Mouse (Mus musculus) thymus, postnatal 14 days (tissue): ENCODE measurements around the gene Dhx8.
A peak's percentile ranks its signal among the peaks of the same experiment; 100 is the strongest.

Source experiments
- DNase-seq: peaks from one replicate; pipeline ENCODE4 v3.0.0; 2021

Dhx8 gene

DNA sequence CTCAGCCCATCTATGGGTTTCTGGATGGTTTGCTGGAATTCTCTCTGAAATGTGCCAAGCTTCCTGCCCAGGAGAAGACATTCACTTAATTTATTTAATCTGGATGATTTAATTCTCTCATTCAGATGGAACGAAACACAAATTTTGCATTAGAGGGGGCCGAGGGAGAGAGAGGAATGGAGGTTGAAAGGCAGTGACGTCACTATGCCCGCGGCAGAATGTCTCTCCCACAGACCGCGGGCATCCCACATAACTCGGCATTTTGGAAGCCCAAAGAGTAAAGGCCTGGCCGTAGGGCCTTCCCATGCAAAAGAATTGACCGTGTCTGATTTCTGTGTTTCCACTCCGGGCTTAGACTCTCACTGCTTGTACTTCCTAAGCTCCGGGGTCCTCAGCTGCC is 74.0 kb downstream of the Dhx8 start:
- no peak for DNase-seq

DNA sequence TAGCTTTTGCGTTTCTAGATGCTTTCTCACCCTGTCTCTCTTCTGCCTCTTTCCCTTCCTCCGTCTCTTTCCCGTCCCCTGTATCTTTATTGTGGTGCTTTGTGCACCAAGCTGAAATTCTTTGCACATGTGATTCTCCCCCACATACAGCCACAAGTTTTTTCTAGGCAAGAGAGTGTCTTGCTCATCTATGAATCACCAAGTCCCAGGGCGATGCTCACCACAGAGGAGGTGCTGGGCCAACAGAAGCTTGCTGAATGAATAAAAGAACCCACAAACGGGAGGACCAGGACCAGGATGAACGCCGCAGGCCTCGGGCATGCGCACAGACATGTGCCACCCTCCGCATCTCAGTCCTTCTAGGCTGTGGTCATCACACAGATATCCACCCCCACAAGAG is 74.5 kb downstream of the Dhx8 start:
- no peak for DNase-seq

DNA sequence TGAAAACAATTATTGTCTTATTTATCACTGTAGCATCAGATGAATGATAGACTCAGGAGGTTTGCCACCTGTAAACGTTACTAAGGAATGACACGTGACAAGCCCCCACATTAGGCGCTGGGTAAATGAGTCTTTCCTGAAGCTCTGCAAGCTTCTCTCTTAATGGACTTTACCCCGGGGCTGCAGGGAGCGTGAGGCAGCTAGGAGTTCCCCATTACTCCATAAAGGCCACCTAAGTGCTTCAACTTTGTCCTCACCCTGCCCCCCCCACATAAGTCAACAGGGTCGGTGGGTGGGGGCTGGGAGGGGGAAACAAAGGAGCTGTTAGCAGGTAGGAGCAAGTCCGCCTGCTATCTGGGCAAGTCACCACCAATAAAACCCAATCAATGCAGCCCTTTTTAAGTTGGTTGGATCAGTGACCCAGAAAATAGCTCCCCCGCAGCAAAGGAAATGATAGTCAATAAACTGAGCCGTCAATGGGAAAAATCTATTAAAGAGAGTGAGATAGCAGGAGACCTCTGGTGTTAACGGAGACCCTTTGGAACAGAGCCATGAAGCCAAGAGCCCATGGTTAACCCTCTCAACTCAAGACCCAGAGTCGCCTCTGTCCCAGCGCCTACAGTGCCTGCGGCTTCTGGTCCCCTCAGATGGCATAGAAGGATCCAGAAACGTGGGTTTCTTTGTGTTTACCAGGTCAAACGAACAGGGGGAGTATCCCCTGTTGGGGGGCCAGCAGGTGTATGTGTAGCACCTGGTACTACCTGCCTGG is 76.5 kb downstream of the Dhx8 start:
- no peak for DNase-seq

DNA sequence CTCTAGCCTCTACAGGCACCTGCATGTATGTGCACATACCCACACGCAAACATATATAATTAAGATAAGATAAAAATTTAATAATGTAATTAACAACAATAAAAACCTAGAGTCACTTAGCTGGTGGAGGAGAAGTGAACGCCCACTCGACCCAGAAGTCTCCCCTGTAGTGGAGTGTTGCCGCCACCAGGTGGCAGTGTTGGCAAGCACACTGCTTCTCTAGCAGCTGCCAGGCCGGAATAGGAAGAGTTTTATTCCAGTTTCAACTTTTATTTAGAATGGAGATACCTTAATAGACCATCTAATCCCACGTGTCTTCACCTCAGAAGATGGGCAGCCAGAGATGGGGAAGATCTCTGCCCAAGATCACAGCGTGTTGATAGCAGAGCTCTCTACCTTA is 80.5 kb downstream of the Dhx8 start:
- peak; percentile 75 for DNase-seq

DNA sequence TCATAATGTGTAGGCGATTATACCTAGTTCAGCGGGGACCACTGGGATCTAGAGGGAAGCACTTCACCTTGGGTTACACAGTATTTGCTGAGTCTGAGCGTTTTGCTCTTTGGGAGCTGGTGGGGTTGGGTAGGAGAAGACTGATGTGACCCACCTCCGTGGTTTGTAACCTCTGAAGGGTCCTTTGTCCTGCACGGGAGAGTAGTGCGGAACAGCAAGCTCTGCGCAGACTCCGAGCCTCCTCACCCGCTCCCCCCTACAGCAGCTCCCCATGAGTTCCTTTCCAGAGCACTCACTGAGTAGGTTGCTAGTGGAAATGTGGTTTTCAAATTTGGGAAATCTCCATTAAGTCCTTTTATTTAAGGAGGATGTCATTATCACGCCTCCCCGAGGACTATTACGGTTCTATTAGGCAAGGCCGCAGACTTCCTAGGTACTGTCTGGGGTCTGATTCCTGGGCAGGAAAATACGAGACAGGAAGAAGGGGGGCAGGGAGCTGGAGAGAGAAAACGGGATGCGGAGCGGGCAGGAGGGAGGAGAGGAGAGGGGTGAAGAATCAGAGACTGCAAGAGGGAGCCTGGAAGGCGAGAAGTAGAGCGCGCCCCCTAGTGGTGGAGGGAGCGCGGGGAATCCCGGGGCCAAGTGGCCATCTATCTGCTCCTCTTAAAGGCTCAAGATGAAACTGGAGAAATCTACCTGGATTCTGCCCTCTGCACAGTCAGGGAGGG is 81.8 kb downstream of the Dhx8 start:
- peak; percentile 70 for DNase-seq

DNA sequence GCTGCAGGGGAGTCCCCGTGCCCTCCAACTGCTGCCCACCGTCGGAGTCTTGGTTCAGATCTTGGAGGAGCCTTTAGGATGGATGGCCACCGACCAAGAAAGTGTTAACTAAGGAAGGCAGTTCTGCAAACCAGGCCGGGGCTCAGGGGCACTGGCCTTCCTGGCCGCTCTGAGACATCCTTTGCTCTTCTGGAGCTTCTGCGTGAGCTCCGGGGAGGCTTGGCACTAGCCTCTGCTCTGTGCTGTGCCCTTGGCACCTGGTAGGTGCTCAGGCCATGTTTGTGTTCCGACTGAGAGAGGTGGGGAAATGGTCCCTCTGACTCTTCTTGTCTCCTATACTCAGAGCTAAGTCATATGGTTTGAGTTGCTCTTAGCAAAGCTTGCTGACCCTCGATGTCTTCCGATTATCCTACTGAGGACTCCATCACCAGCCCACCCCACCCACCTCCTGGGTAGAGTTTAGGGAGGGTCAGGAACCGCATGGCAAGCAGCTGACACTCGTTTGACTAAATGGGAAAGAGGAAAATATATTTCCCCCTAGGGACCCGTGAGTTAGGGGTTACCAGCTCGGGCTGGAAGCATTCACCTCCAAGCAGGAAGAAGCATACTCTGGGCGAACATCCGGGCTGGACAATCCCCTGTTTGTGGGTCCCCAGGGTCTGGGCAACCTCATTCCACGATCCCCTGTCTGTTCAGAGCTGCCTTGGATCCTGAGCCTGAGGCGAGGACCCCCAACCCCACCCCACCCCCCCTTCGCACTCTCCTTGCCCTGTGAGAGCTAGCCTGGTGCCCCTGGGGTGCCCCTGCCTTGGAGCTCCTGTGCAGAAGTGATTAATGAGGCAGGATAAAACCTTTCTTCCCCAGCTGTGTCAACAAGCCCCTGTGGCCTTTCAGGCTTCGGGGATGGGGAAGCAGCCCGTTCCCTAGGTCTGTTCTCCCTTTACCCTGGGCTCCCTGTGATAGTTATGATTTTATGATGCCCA is 82.7 kb downstream of the Dhx8 start:
- DNase-seq, result no peak
